Comparison of ENCODE assay signal across 17 mouse cellular contexts in the genomic region with DNA sequence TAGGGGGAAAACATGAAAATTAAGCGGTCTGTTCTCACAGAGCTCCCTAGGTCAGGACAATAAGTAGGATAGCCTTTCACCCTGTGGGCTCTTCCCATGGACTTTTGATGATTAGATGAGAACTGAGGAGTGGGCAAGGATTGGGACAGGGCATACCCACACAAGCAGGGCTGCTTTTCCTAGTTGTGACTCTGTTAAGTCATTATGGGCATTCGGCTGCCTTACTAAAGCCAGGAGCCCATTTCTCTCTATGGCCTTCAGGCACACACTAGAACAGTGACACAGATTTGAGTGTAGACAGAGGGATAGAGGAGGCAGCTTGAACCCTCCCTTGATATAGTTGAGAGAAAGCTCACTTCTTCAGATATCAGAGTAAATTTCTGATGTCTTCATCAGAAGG. TPM values are rescaled to one million over a fixed set of nuclear protein-coding genes. Genes with fewer than 3 reads are reported as not detected.
DNase-seq lines count a peak whose midpoint lies in the region; TF ChIP-seq lines count a peak whose summit lies in the region.
"Had no signal": no experiment of that assay in that cellular context is flagged by ENCODE, and none has a peak within 500 bp of the region (broad histone marks: within the 10 kb centered on the region; RNA-seq: fewer than 3 reads in every experiment).

No protein-coding gene starts in this region.

- no peaks in the 10 kb centered on the region for H3K27me3 ChIP-seq in cerebellum, adult 2 months (ENCODE audit: control insufficient read depth, insufficient read depth, low read length)
- H3K27me3 ChIP-seq: forebrain, embryonic 13.5 days; heart, embryonic 12.5 days had no signal

- DNase-seq in cerebellum, adult 11-12 months: peak; percentile 22
- no peak for DNase-seq in cerebellum, postnatal 4 days (ENCODE audit: low spot score in 2 of 2)
- peak; percentile 47 to 56 for DNase-seq in cerebellum, adult 2 months
- DNase-seq in cerebellum, postnatal 14 days: peak; percentile 10 to 46
- no peak for DNase-seq in neural tube, embryonic 10.5 days (ENCODE audit: extremely low spot score, low spot score)
- no peak for DNase-seq in adrenal gland, postnatal 4 days (ENCODE audit: low spot score in 2 of 2)
- no peak for DNase-seq in kidney, postnatal 4 days
- DNase-seq: adrenal gland, postnatal 10 days; forebrain, postnatal 0 days; gastrocnemius, postnatal 14 days had no signal

- H3K27ac ChIP-seq in cerebellum, adult 2 months (ENCODE audit: insufficient read depth, low read length): peak overlapping the region; percentile 93
- H3K27ac ChIP-seq: embryonic facial prominence, embryonic 10.5 days; forebrain, embryonic 13.5 days; hindbrain, embryonic 10.5 days; hindbrain, embryonic 14.5 days had no signal

- no peak for TF ChIP-seq CTCF in cerebellum, adult 2 months (IDR thresholded peaks at IDR 0.05; ENCODE audit: borderline replicate concordance, insufficient read depth, low read depth, low read length)

- TF ChIP-seq POLR2A in cerebellum, adult 2 months (IDR thresholded peaks at IDR 0.05; ENCODE audit: borderline replicate concordance, insufficient read depth, low read length): no peak

- WGBS in cerebellum, adult 2 months: 22% methylated on average over 2 of the region's 2 CpGs

- H3K4me3 ChIP-seq in cerebellum, adult 2 months (replicated peaks; ENCODE audit: insufficient read depth, low read depth, low read length): peak overlapping the region; percentile 47
- H3K4me3 ChIP-seq: embryonic facial prominence, embryonic 10.5 days; forebrain, embryonic 13.5 days; heart, embryonic 12.5 days; hindbrain, embryonic 10.5 days had no signal

- H3K4me1 ChIP-seq in cerebellum, adult 2 months (ENCODE audit: control insufficient read depth, insufficient read depth, low read length): peaks cover 5% of the 10 kb centered on the region

RNA-seq across cellular contexts. Expression of a gene that starts 57.2 kb away (rescaled TPM):
- 648 and 689 TPM in 2 replicates for polyA plus RNA-seq in cerebellum, adult 2 months (2012; rRNA removed)
- total RNA-seq in adrenal gland, postnatal 4 days (2021): 10 to 100 TPM; 48.1 to 50.8 TPM
- total RNA-seq: granulocyte monocyte progenitor cell, adult 5-6 weeks; MEL had no signal

Comparison
In these comparisons a context has a peak if more than half of its experiments do, and no peak if none do; other contexts are left out.
1. DNase-seq: peak in cerebellum, adult 11-12 months (single experiment), cerebellum, adult 2 months (2 of 2) and cerebellum, postnatal 14 days (2 of 2); none in cerebellum, postnatal 4 days (0 of 2), neural tube, embryonic 10.5 days (single experiment), adrenal gland, postnatal 4 days (0 of 2) and kidney, postnatal 4 days (0 of 2).